Mouse (Mus musculus) hindbrain, embryonic 14.5 days (tissue): Measurements from ENCODE around the gene Sgpl1. TPM values are rescaled to one million over a fixed set of nuclear protein-coding genes. Genes with fewer than 3 reads are reported as not detected.

Experiments
- ATAC-seq: fragments of 200-750 bp; cut with Nextera tagmentation; 2 replicates; pipeline ENCODE4 v1.8.0; 2017; ENCODE audit warnings: moderate number of reproducible peaks, mild to moderate bottlenecking, moderate TSS enrichment, moderate library complexity; ENCODE audit not compliant: low FRiP score
- DNase-seq: peaks from one replicate; pipeline ENCODE4 v3.0.0-alpha.2; 2015; ENCODE audit warnings: low spot score
- H3K27ac ChIP-seq: fragments of 300-500 bp; sonication (generic); 2 replicates; pipeline ENCODE4 v1.5.1; 2014; ENCODE audit warnings: mild to moderate bottlenecking, moderate library complexity
- H3K27me3 ChIP-seq: fragments of 300-500 bp; sonication (generic); 2 replicates; pipeline ENCODE4 v1.6.1; 2014; ENCODE audit warnings: mild to moderate bottlenecking, low read length, mixed read lengths; ENCODE audit not compliant: control insufficient read depth, insufficient read depth
- H3K36me3 ChIP-seq: fragments of 300-500 bp; sonication (generic); replicated peaks from 2 replicates; pipeline ENCODE4 v1.6.1; 2014; ENCODE audit not compliant: control insufficient read depth, insufficient read depth
- H3K4me1 ChIP-seq: fragments of 300-500 bp; sonication (generic); replicated peaks from 2 replicates; pipeline ENCODE4 v1.6.1; 2014; ENCODE audit warnings: antibody characterized with exemption, low read length, mixed read lengths; ENCODE audit not compliant: control insufficient read depth, insufficient read depth
- H3K4me2 ChIP-seq: fragments of 300-500 bp; sonication (generic); replicated peaks from 2 replicates; pipeline ENCODE4 v1.6.1; 2014; ENCODE audit warnings: mild to moderate bottlenecking, moderate library complexity
- H3K4me3 ChIP-seq: fragments of 300-500 bp; sonication (generic); replicated peaks from 2 replicates; pipeline ENCODE4 v1.5.1; 2014; ENCODE audit warnings: mild to moderate bottlenecking, low read length
- H3K9ac ChIP-seq: fragments of 300-500 bp; sonication (generic); 2 replicates; pipeline ENCODE4 v1.6.1; 2014
- H3K9me3 ChIP-seq: fragments of 300-500 bp; sonication (generic); 2 replicates; pipeline ENCODE4 v1.6.1; 2016; ENCODE audit warnings: low read length; ENCODE audit not compliant: control insufficient read depth
- WGBS: fragments of 180-500 bp; shearing (Covaris S2); extraction: QIAGEN DNeasy Blood & Tissue Kit; methylation state at CpG from one replicate; pipeline ENCODE4 v1.1.7; 2014; 5-methylcytosine and 5-hydroxymethylcytosine counted together
- polyA plus RNA-seq: library from polyadenylated mRNA; unstranded; fragments of >200 nt; fragmentation: Nextera tagmentation; extraction: Ambion mirVana; gene quantifications from 2 replicates; pipeline ENCODE4 v1.2.1, GENCODE M21; 2014

Gene Sgpl1
- 53.6 and 54.5 TPM in 2 replicates for polyA plus RNA-seq

DNA sequence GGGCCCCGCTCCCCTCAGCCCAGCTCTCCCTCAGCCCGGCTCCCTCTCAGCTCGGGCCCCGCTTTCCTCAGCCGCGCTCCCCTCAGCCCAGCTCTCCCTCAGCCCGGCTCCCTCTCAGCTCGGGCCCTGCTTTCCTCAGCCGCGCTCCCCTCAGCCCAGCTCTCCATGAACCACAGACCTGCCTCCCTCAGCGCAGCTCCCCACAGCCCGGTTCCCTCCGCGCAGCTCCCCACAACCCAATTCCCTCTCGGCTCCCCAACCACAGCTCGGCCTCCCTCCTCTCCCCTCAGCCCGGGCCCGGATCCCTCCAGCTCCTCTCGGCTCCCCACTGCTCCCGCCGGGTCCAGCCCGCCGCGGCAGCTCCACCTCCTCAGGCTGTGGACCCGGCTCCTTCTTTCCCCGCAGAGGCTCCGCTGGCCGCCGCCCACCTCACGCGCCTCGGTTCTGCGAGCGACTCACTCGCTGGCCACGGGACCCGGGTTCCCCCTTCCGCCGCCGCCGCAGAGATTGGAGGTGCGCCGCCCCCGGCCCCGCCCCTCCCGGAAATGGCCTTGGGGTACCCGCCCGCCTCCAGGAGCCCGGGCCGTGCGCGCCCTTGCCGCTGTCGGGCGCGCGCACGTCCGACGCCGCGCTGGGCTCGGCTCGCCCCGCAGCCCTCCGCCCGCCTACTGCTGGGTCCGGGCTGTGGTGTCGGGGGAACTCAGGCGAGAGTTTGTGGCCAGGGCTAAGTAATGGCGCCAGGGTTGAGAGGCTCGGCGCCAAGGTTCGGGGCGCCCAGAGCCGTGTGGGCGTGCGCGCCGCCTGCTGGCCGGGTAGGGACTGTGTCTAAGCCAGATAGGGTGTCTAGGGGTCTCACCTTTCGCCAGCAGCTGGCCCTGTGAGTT, at the start of gene Sgpl1:
TSS of gene Sgpl1 (minus strand) at position 547 of the 884 bp plus-strand sequence.
- ATAC-seq (peak; percentile 87), DNase-seq (peak; percentile 89)
- H3K27ac ChIP-seq = peak within 1 kb of the TSS; percentile 92
- H3K9me3 ChIP-seq = no peaks in the 10 kb centered on the region
- H3K4me3 ChIP-seq = peak within 1 kb of the TSS; percentile 76
- H3K9ac ChIP-seq = peak within 1 kb of the TSS; percentile 92
- WGBS = under 1% methylated on average over 82 of the region's 82 CpGs
- peaks cover 7% of the 10 kb centered on the region; the same call in 1 of the 2 replicates for H3K36me3 ChIP-seq
- no peaks in the 10 kb centered on the region for H3K27me3 ChIP-seq
- peak within 1 kb of the TSS; percentile 69 for H3K4me2 ChIP-seq
- peaks cover 20% of the 10 kb centered on the region for H3K4me1 ChIP-seq

GRCm38 (mm10) chr10:61195718-61196291, 48.3 kb upstream of the Sgpl1 start:
- Histone ChIP-seq H3K27ac (no peak overlapping the region), H3K4me3 (no peak overlapping the region), H3K9ac (no peak overlapping the region), H3K27me3 (no peaks in the 10 kb centered on the region), H3K4me1 (no peaks in the 10 kb centered on the region), H3K4me2 (no peak overlapping the region), H3K9me3 (no peaks in the 10 kb centered on the region), H3K36me3 (no peaks in the 10 kb centered on the region)
- no peak for ATAC-seq
- 88% methylated on average over 5 of the region's 5 CpGs for WGBS
- no peak for DNase-seq

- Histone ChIP-seq H3K4me3 (no peak overlapping the region), H3K27me3 (no peaks in the 10 kb centered on the region), H3K9me3 (no peaks in the 10 kb centered on the region), H3K4me2 (no peak overlapping the region), H3K9ac (no peak overlapping the region), H3K36me3 (no peaks in the 10 kb centered on the region), H3K27ac (no peak overlapping the region), H3K4me1 (no peaks in the 10 kb centered on the region)
- DNase-seq = no peak
- ATAC-seq = no peak
- WGBS = 88% methylated on average over 8 of the region's 8 CpGs
Observed at GRCm38 (mm10) chr10:61195216-61195615, 47.7 kb upstream of the Sgpl1 start.

- H3K4me1 ChIP-seq = no peaks in the 10 kb centered on the region
- H3K9ac ChIP-seq = no peak overlapping the region
- 87% methylated on average over 9 of the region's 9 CpGs for WGBS
- ATAC-seq (no peak), DNase-seq (no peak)
- H3K4me2 ChIP-seq = no peak overlapping the region
- H3K9me3 ChIP-seq = no peaks in the 10 kb centered on the region
- no peak overlapping the region for H3K4me3 ChIP-seq
- no peak overlapping the region for H3K27ac ChIP-seq
- no peaks in the 10 kb centered on the region for H3K27me3 ChIP-seq
- H3K36me3 ChIP-seq = no peaks in the 10 kb centered on the region
Observed at GRCm38 (mm10) chr10:61194611-61195010, 47.1 kb upstream of the Sgpl1 start.

DNA sequence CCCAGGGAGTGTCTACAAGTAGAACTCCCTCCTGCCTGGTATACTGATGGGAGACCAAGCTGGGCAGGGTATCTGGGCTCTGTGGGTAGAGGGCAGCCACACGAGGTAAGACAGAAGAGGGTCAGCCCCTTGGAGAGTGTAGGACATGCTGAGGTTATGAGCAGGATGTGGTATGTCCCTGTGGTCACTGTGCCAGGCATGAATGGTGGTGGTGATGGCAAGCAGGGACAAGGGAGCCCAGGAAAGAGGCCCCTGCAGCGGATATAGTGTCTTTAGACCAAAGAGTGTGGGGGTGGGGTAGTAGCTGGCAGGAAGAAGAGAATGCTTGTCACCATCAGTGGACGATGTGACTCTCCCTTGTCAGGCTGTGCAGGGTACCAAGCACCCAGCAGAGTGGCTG, 40.5 kb upstream of the Sgpl1 start:
- Histone ChIP-seq H3K27ac (no peak overlapping the region), H3K9me3 (no peaks in the 10 kb centered on the region), H3K9ac (no peak overlapping the region), H3K27me3 (no peaks in the 10 kb centered on the region), H3K4me3 (no peak overlapping the region), H3K4me2 (no peak overlapping the region), H3K4me1 (no peaks in the 10 kb centered on the region), H3K36me3 (no peaks in the 10 kb centered on the region)
- WGBS = 64% methylated on average over 3 of the region's 3 CpGs
- ATAC-seq = no peak
- no peak for DNase-seq

- Histone ChIP-seq H3K27ac (no peak overlapping the region), H3K4me2 (no peak overlapping the region), H3K4me1 (no peaks in the 10 kb centered on the region), H3K36me3 (no peaks in the 10 kb centered on the region), H3K9ac (no peak overlapping the region), H3K9me3 (no peaks in the 10 kb centered on the region), H3K27me3 (no peaks in the 10 kb centered on the region), H3K4me3 (no peak overlapping the region)
- 84% methylated on average over 3 of the region's 3 CpGs for WGBS
- ATAC-seq (no peak), DNase-seq (no peak)
Observed at GRCm38 (mm10) chr10:61187001-61187400, 39.5 kb upstream of the Sgpl1 start.

DNA sequence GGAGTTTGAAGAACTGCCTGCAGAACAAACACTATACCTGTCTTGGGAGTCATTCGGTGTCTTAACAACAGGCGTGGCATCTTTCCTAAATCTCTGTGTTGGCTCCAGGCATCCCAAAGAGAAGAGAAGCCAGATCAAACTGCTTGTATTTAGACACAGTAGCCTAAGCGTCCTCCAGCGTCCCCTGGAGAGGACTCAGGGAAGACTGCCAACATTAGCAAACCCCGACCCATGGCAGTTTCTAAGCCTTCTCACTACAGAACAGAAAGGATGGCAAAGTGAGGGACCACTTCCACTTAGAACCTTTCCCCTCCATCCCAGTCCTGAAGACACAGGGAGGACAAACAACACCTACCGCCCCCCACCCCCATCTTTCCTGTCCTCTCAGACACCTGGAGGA, 32.4 kb upstream of the Sgpl1 start:
- DNase-seq (no peak), ATAC-seq (no peak)
- H3K9ac ChIP-seq = no peak overlapping the region
- no peaks in the 10 kb centered on the region for H3K4me1 ChIP-seq
- no peak overlapping the region for H3K4me2 ChIP-seq
- H3K27me3 ChIP-seq = no peaks in the 10 kb centered on the region
- H3K27ac ChIP-seq = no peak overlapping the region
- H3K9me3 ChIP-seq = no peaks in the 10 kb centered on the region
- 77% methylated on average over 6 of the region's 6 CpGs for WGBS
- H3K4me3 ChIP-seq = no peak overlapping the region
- H3K36me3 ChIP-seq = no peaks in the 10 kb centered on the region

- no peak for DNase-seq
- WGBS = 87% methylated on average over 8 of the region's 8 CpGs
- H3K9me3 ChIP-seq = no peaks in the 10 kb centered on the region
- no peak overlapping the region for H3K27ac ChIP-seq
- H3K4me1 ChIP-seq = no peaks in the 10 kb centered on the region
- no peaks in the 10 kb centered on the region for H3K36me3 ChIP-seq
- no peak overlapping the region for H3K4me2 ChIP-seq
- no peaks in the 10 kb centered on the region for H3K27me3 ChIP-seq
- no peak overlapping the region for H3K4me3 ChIP-seq
- no peak for ATAC-seq
- no peak overlapping the region for H3K9ac ChIP-seq
Observed at GRCm38 (mm10) chr10:61178687-61179086, 31.2 kb upstream of the Sgpl1 start.

GRCm38 (mm10) chr10:61177751-61178150, 30.2 kb upstream of the Sgpl1 start:
- ATAC-seq = no peak

More at GRCm38 (mm10) chr10:61177751-61178150, 30.2 kb upstream of the Sgpl1 start:
- H3K27ac ChIP-seq = no peak overlapping the region
- H3K9ac ChIP-seq = no peak overlapping the region
- no peak overlapping the region for H3K4me2 ChIP-seq
- no peak for DNase-seq
- H3K9me3 ChIP-seq = no peaks in the 10 kb centered on the region
- H3K4me3 ChIP-seq = no peak overlapping the region
- H3K27me3 ChIP-seq = no peaks in the 10 kb centered on the region
- H3K4me1 ChIP-seq = no peaks in the 10 kb centered on the region
- 86% methylated on average over 4 of the region's 4 CpGs for WGBS
- no peaks in the 10 kb centered on the region for H3K36me3 ChIP-seq
